Mouse (Mus musculus) monocyte, adult 2 months (primary cell): Measurements from ENCODE around the gene Gm29427.

Experiments used
- DNase-seq, 2 experiments: peaks; one replicate each; pipeline ENCODE4 v3.0.0; 2022; ENCODE audit warnings: low spot score in 2 of 2, low read depth in 1 of 2

Gm29427 gene

GRCm38 (mm10) chr1:130715561-130716217 lies at the start of gene Gm29427:
Gene Gm29427 (minus strand): TSS chr1:130715799.
- peak; percentile 58 to 85 for DNase-seq

DNA sequence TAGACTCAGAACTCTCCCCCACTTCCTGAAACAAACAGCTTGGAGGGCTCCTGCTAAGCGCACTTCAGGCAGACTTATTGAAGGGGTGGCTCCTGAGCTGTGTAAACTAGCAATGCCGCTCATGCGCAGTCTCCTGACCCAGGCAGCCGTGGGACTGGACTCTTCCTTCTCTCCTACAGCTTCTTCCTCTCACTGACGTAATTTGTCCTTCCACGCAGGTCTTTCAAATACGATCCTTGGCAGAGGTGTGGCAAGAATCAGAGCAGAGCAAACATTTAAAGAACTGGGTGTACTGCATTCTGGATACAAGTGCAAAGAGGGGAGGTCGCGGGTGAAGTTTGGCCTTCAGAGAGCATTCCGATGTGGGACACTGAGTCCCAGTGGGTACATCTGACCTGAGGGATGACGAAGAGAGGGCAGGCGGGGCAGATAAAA lies 48.4 kb upstream of the Gm29427 start:
- no peak for DNase-seq

- no peak for DNase-seq
Measured at GRCm38 (mm10) chr1:130762045-130762760, 46.6 kb upstream of the Gm29427 start.

- DNase-seq = no peak
Measured at GRCm38 (mm10) chr1:130761597-130761996, 46.0 kb upstream of the Gm29427 start.

DNA sequence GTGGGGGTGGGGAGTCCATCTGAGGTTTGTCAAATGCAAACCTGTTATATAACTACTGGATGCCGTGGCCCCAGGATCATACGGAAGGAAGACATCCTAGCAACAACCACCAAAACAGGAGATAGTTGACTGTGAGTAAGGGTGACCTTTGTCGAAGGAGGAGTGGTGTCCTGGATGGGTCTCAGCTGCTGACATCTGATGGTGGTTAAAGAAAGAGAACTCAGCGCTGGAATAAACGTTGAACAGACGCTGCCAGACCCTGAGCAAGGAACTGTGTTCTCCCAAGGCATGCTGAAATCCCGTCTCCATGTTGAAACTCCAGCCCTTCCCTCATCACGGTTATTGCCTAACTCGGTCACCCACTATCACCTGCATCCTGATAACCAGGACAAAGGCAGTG lies 44.1 kb upstream of the Gm29427 start:
- DNase-seq = no peak

DNA sequence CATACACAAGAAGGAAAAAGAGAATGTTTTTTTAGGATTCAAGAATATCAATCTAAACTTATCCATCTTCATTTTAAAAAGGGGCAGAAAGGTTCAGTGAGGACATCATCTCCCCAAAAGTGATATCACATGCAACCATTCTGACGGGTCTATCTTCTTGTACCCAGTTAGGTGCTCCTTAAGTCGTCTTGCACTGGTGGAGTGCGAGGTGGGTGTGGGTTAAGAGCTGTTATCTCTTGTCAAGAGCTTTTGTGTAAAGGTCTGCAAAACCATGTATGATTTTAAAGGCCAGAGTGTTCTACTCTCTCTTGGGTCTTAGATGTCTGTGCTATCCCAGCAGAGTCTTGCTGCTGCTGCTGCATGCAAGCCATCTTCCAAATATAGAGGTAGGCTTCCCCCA lies 31.2 kb upstream of the Gm29427 start:
- no peak for DNase-seq

DNA sequence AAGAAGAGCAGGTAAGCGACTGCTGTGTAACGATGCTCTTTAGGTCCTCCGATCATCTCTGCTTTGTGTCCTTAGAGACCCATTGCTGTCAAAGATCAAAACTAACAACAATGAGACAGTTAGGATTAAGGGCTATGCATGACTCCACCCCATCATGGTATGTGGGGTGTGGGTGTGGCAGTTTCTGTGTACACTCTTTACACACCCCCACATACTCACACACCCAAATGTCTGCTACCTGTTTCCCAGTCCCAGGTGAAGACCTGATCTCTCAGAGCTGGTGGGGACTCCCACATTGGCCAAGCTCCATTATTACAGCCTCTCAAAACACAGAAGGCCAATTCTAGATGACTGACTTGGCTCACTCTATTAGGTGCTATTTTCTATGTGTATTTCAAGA lies 30.0 kb upstream of the Gm29427 start:
- no peak for DNase-seq

GRCm38 (mm10) chr1:130744961-130745360 lies 29.4 kb upstream of the Gm29427 start:
- DNase-seq = no peak

- no peak for DNase-seq
Measured at GRCm38 (mm10) chr1:130744217-130744616, 28.6 kb upstream of the Gm29427 start.

DNA sequence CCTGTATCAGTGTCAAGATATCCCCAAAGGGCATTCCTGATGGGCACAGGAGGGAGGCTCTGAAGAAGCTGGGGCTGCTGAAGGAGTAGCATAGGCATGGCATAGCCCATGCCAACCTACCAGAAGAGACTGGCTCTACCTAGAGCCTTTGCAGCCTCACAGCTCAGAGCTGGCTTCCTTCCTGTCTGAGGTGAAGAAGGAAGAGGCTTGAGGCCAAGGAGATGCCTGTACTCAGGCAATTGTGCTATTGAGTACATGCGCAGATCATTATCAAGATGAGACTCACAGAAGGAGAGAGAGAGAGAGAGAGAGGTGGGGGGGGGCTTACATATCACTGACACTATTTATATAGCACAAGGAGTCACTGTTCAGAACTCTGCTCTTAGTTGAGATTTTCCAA lies 28.2 kb upstream of the Gm29427 start:
- no peak for DNase-seq

GRCm38 (mm10) chr1:130742201-130742600 lies 26.6 kb upstream of the Gm29427 start:
- no peak for DNase-seq

GRCm38 (mm10) chr1:130740781-130741720 lies 25.5 kb upstream of the Gm29427 start:
- DNase-seq = no peak

- no peak for DNase-seq
Measured at GRCm38 (mm10) chr1:130740227-130740648, 24.6 kb upstream of the Gm29427 start.

DNA sequence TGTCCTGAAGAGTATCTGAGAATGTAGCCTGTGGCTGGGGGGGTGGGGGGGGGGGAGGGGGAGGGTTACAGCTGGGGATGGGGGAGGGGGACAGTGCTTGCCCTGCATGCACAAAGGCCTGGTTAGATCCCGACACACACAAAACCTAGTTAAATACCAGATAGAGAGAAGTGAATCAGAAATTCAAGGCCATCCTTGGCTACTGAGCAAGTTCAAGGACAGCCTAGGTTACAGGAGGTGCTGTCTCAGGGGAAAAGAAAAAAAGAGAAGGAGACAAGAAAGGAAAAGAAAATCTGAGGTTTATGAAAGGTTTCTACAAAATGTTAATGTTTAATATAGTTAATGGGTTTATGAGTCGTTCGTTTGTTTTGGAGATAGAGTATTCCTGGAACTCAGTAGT lies 24.0 kb upstream of the Gm29427 start:
- DNase-seq = no peak

GRCm38 (mm10) chr1:130738551-130739106 lies 23.0 kb upstream of the Gm29427 start:
- no peak for DNase-seq

DNA sequence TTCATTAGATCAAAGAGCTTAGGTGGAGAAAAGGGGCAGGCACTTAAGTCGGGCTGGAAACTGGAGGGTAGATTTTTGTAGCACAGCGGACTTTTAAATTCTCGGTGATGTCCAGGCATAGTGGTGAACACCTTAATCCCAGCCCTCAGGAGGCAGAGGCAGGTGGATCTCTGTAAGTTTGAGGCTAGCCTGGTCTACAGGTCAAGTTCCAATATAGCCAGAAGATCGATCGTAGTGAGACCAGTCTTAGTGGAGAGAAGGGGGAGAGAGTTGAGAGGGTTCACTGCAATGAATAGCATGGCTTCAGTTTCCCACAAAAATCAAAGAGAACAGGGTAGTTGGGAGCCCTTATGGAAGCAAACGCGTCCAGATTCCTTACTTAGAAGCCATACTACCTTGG lies 22.3 kb upstream of the Gm29427 start:
- no peak for DNase-seq

DNA sequence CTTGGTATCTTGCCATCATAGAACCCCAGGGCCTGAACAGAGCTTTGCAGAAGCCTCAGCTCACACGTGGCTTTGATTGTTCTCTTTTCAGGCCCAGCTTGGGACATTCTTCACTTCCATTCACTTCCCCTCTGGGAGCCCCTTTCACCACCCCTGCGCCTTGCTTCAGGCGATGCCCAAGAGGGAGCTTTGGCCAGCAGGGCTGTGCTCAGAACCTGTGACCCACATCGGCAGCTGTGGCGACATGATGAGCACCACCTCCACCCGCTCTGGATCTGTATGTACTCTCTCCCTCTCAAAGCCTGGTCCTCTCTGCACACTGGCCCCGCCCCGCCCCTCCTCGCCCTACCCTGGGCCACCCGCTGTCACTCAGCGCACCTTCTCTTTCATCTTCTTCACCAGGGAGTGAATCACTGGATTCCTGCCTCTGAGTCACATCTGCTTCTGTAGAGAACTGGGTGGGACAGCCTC lies 21.8 kb upstream of the Gm29427 start:
- no peak for DNase-seq

- DNase-seq = no peak
Measured at GRCm38 (mm10) chr1:130734852-130735251, 19.3 kb upstream of the Gm29427 start.

GRCm38 (mm10) chr1:130734452-130734851 lies 18.9 kb upstream of the Gm29427 start:
- DNase-seq = no peak

DNA sequence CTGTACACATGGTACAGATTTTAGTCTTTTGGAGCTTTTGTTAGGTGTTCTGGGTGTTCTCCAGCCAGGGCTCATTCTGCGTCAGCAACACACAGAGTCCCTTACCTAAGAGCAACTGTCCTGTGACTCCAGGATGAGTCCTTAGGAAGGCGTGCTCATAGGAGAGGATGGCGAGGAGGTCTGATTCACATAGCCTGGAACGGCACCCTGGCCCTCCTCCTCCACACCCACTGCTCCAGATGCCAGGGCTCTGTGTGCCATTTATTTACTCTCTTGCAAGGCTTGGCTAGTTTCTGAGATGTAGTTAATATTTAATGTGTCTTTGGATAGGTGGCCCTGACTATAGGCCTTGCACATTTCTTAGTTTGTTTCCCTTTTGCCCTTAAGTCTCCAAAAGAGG lies 18.1 kb upstream of the Gm29427 start:
- no peak for DNase-seq
